Mouse (Mus musculus) bone marrow, adult 2 months (tissue): ENCODE results near the gene Gm42372.

ENCODE experiments used
- CTCF ChIP-seq: fragments of 200-500 bp; IDR thresholded peaks from 2 replicates; pipeline ENCODE4 v1.5.1; 2011; ENCODE audit warnings: low read length, control low read depth; ENCODE audit not compliant: control insufficient read depth, insufficient read depth
- POLR2A ChIP-seq: fragments of 200-500 bp; IDR thresholded peaks from 2 replicates; pipeline ENCODE4 v1.6.1; 2011; ENCODE audit warnings: low read depth, mild to moderate bottlenecking, control low read depth, low read length, borderline replicate concordance; ENCODE audit not compliant: control insufficient read depth

DNA sequence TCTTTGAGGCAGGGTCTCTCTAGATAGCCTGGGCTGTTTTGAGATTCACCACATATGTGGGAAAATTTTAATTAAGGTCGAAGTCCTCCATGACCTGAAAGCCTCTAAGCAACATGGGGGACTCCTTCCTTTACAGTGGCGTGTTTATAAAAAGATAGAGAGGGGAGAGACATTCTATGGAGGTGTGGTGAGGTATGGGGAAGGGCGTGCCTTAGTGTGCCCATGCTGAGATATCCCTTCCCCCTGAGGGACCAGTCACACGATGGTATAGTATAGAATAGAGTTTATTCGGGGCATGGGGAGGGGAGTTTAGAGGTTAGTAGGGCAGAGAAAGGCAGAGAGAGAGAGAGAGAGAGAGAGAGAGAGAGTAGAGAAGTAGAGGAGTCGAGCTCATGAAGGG, 4.7 kb upstream of the Gm42372 start:
- TF ChIP-seq POLR2A (no peak), CTCF (no peak)
